Mouse (Mus musculus) liver, embryonic 16.5 days (tissue): ENCODE data around the gene Krtap4-2. TPM values are rescaled to one million over a fixed set of nuclear protein-coding genes. Genes with fewer than 3 reads are reported as not detected.
"Not testable (repeated sequence)": the region's sequence is repeated elsewhere in the genome, so short reads cannot be mapped to it uniquely, and the experiment has no call there.

Experiments
- ATAC-seq: fragments of 200-750 bp; cut with Nextera tagmentation; 2 replicates; pipeline ENCODE4 v1.8.0; 2017; ENCODE audit warnings: low read depth, mild to moderate bottlenecking, moderate number of reproducible peaks, moderate library complexity
- H3K27ac ChIP-seq: fragments of 300-500 bp; sonication (generic); 2 replicates; pipeline ENCODE4 v1.5.1; 2014; ENCODE audit warnings: mild to moderate bottlenecking, low read length
- H3K27me3 ChIP-seq: fragments of 300-500 bp; sonication (generic); 2 replicates; pipeline ENCODE4 v1.6.1; 2014; ENCODE audit warnings: low read depth, low read length, mixed read lengths; ENCODE audit not compliant: control insufficient read depth, insufficient read depth
- H3K36me3 ChIP-seq: fragments of 300-500 bp; sonication (generic); 2 replicates; pipeline ENCODE4 v1.6.1; 2014; ENCODE audit warnings: mild to moderate bottlenecking; ENCODE audit not compliant: control insufficient read depth, insufficient read depth
- H3K4me1 ChIP-seq: fragments of 300-500 bp; sonication (generic); 2 replicates; pipeline ENCODE4 v1.6.1; 2014; ENCODE audit warnings: low read depth, low read length, mixed read lengths; ENCODE audit not compliant: control insufficient read depth
- H3K4me2 ChIP-seq: fragments of 300-500 bp; sonication (generic); 2 replicates; pipeline ENCODE4 v1.6.1; 2014; ENCODE audit warnings: low read depth, low read length, mixed read lengths
- H3K4me3 ChIP-seq: fragments of 300-500 bp; sonication (generic); 2 replicates; pipeline ENCODE4 v1.5.1; 2014; ENCODE audit warnings: low read depth, mild to moderate bottlenecking, low read length
- H3K9ac ChIP-seq: fragments of 300-500 bp; sonication (generic); 2 replicates; pipeline ENCODE4 v1.6.1; 2014; ENCODE audit warnings: low read depth, low read length
- H3K9me3 ChIP-seq: fragments of 300-500 bp; sonication (generic); replicated peaks from 2 replicates; pipeline ENCODE4 v1.6.1; 2016; ENCODE audit warnings: low read length; ENCODE audit not compliant: control insufficient read depth
- WGBS: fragments of 180-500 bp; shearing (Covaris S2); extraction: QIAGEN DNeasy Blood & Tissue Kit; methylation state at CpG from one replicate; pipeline ENCODE4 v1.1.7; 2014; ENCODE audit not compliant: insufficient replicate concordance; 5-methylcytosine and 5-hydroxymethylcytosine counted together
- polyA plus RNA-seq: library from polyadenylated mRNA; unstranded; fragments of >200 nt; fragmentation: Nextera tagmentation; extraction: Ambion mirVana; gene quantifications from 2 replicates; pipeline ENCODE4 v1.2.1, GENCODE M21; 2015

The Krtap4-2 gene
- polyA plus RNA-seq = not detected in 2 replicates

- H3K9me3 ChIP-seq = no peaks in the 10 kb centered on the region
- 44% methylated on average over 8 of the region's 8 CpGs for WGBS
- no peak within 1 kb of the TSS for H3K4me3 ChIP-seq
- no peak for ATAC-seq
- H3K27ac ChIP-seq = no peak within 1 kb of the TSS
- H3K36me3 ChIP-seq = no peaks in the 10 kb centered on the region
- H3K27me3 ChIP-seq = no peaks in the 10 kb centered on the region
- H3K4me2 ChIP-seq = no peak within 1 kb of the TSS
- H3K4me1 ChIP-seq = no peaks in the 10 kb centered on the region
- H3K9ac ChIP-seq = no peak within 1 kb of the TSS
These were observed at the start of gene Krtap4-2 for GRCm38 (mm10) chr11:99634653-99635134. Gene Krtap4-2, minus strand, starts transcription at chr11:99635084.

GRCm38 (mm10) chr11:99683481-99683880 lies 48.6 kb upstream of the Krtap4-2 start:
- H3K4me3 ChIP-seq = no peak overlapping the region
- WGBS = 53% methylated on average over 2 of the region's 2 CpGs

GRCm38 (mm10) chr11:99665860-99666259 lies 31.0 kb upstream of the Krtap4-2 start, which contains the start of gene Krtap4-6:
Gene Krtap4-6, minus strand, starts transcription at chr11:99665960.
- Histone ChIP-seq H3K9ac (no peak within 1 kb of the TSS), H3K4me1 (no peaks in the 10 kb centered on the region), H3K9me3 (no peaks in the 10 kb centered on the region), H3K27me3 (no peaks in the 10 kb centered on the region), H3K4me3 (no peak within 1 kb of the TSS), H3K36me3 (no peaks in the 10 kb centered on the region), H3K27ac (no peak within 1 kb of the TSS), H3K4me2 (no peak within 1 kb of the TSS)
- ATAC-seq = no peak

More at GRCm38 (mm10) chr11:99683481-99683880, 48.6 kb upstream of the Krtap4-2 start:
- H3K36me3 ChIP-seq = no peaks in the 10 kb centered on the region
- H3K4me2 ChIP-seq = no peak overlapping the region
- H3K9me3 ChIP-seq = no peaks in the 10 kb centered on the region
- no peak for ATAC-seq
- H3K27me3 ChIP-seq = no peaks in the 10 kb centered on the region
- H3K27ac ChIP-seq = no peak overlapping the region
- H3K4me1 ChIP-seq = no peaks in the 10 kb centered on the region
- no peak overlapping the region for H3K9ac ChIP-seq

GRCm38 (mm10) chr11:99662802-99663201 lies 27.9 kb upstream of the Krtap4-2 start:
- H3K9ac ChIP-seq = no peak overlapping the region
- no peak overlapping the region for H3K27ac ChIP-seq
- H3K4me1 ChIP-seq = no peaks in the 10 kb centered on the region
- ATAC-seq = no peak
- no peaks in the 10 kb centered on the region for H3K36me3 ChIP-seq
- H3K4me2 ChIP-seq = no peak overlapping the region
- no peak overlapping the region for H3K4me3 ChIP-seq
- WGBS = 66% methylated on average over 10 of the region's 10 CpGs
- H3K9me3 ChIP-seq = no peaks in the 10 kb centered on the region
- no peaks in the 10 kb centered on the region for H3K27me3 ChIP-seq

GRCm38 (mm10) chr11:99659256-99659655 lies 24.4 kb upstream of the Krtap4-2 start:
- no peaks in the 10 kb centered on the region for H3K36me3 ChIP-seq
- no peaks in the 10 kb centered on the region for H3K9me3 ChIP-seq
- H3K27ac ChIP-seq = no peak overlapping the region
- H3K27me3 ChIP-seq = no peaks in the 10 kb centered on the region
- WGBS = 78% methylated on average over 4 of the region's 4 CpGs
- no peak overlapping the region for H3K4me2 ChIP-seq
- no peaks in the 10 kb centered on the region for H3K4me1 ChIP-seq
- ATAC-seq = no peak
- H3K4me3 ChIP-seq = no peak overlapping the region
- no peak overlapping the region for H3K9ac ChIP-seq

GRCm38 (mm10) chr11:99658467-99659010 lies 23.7 kb upstream of the Krtap4-2 start, which contains the start of gene Gm11563:
Gene Gm11563, minus strand, starts transcription at chr11:99658960.
- not testable (repeated sequence) for ATAC-seq
- 53% methylated on average over 10 of the region's 10 CpGs for WGBS

GRCm38 (mm10) chr11:99657051-99657450 lies 22.2 kb upstream of the Krtap4-2 start:
- ATAC-seq = no peak
- H3K27ac ChIP-seq = no peak overlapping the region
- H3K9ac ChIP-seq = no peak overlapping the region
- no peaks in the 10 kb centered on the region for H3K36me3 ChIP-seq
- H3K4me3 ChIP-seq = no peak overlapping the region
- no peaks in the 10 kb centered on the region for H3K4me1 ChIP-seq
- no peaks in the 10 kb centered on the region for H3K27me3 ChIP-seq
- no peak overlapping the region for H3K4me2 ChIP-seq
- 40% methylated on average over 5 of the region's 5 CpGs for WGBS
- H3K9me3 ChIP-seq = no peaks in the 10 kb centered on the region

More at GRCm38 (mm10) chr11:99658467-99659010, 23.7 kb upstream of the Krtap4-2 start, which contains the start of gene Gm11563:
- not testable (repeated sequence) for H3K27ac ChIP-seq, H3K9me3 ChIP-seq, H3K4me1 ChIP-seq, H3K36me3 ChIP-seq, H3K9ac ChIP-seq, H3K4me2 ChIP-seq, H3K27me3 ChIP-seq, H3K4me3 ChIP-seq

- Histone ChIP-seq H3K4me2 (no peak within 1 kb of the TSS), H3K27ac (no peak within 1 kb of the TSS), H3K9ac (no peak within 1 kb of the TSS), H3K9me3 (no peaks in the 10 kb centered on the region), H3K4me1 (no peaks in the 10 kb centered on the region), H3K36me3 (no peaks in the 10 kb centered on the region), H3K4me3 (no peak within 1 kb of the TSS), H3K27me3 (no peaks in the 10 kb centered on the region)
- WGBS = 47% methylated on average over 2 of the region's 2 CpGs
- no peak for ATAC-seq
These were observed 15.3 kb upstream of the Krtap4-2 start, which contains the start of gene Gm11555 for GRCm38 (mm10) chr11:99650136-99650535. Gene Gm11555, minus strand, starts transcription at chr11:99650236.

GRCm38 (mm10) chr11:99646444-99646843 lies 11.6 kb upstream of the Krtap4-2 start:
- ATAC-seq = no peak
- H3K4me3 ChIP-seq = no peak overlapping the region
- H3K27ac ChIP-seq = no peak overlapping the region
- H3K4me2 ChIP-seq = no peak overlapping the region
- H3K4me1 ChIP-seq = no peaks in the 10 kb centered on the region
- no peak overlapping the region for H3K9ac ChIP-seq
- H3K27me3 ChIP-seq = no peaks in the 10 kb centered on the region
- no peaks in the 10 kb centered on the region for H3K36me3 ChIP-seq
- WGBS = 75% methylated on average over 15 of the region's 15 CpGs
- no peaks in the 10 kb centered on the region for H3K9me3 ChIP-seq
